Mouse (Mus musculus): ENCODE measurements around the gene Yap1. TPM values are rescaled to one million over a fixed set of nuclear protein-coding genes. Genes with fewer than 3 reads are reported as not detected.
"Not testable (repeated sequence)": the region's sequence is repeated elsewhere in the genome, so short reads cannot be mapped to it uniquely, and the experiment has no call there.

The Yap1 gene
- polyA plus RNA-seq, 1 experiment from 2014 or later = 69.5 TPM

- Histone ChIP-seq H3K36me3 (no peaks in the 10 kb centered on the region), H3K4me2 (peak overlapping the region; percentile 46), H3K9ac (replicated peaks) (no peak overlapping the region), H3K4me3 (replicated peaks) (0 out of 2 replicates have a peak overlapping the region, but pooled peaks have one; percentile 12), H3K27ac (no peak overlapping the region; the same call in none of the 2 replicates), H3K9me3 (no peaks in the 10 kb centered on the region), H3K27me3 (no peaks in the 10 kb centered on the region), H3K4me1 (replicated peaks) (peaks cover 10% of the 10 kb centered on the region; the same call in 1 of the 2 replicates)
- ATAC-seq (ENCODE audit: insufficient number of reproducible peaks, insufficient read depth, low FRiP score, low TSS enrichment, low read depth) = peak; percentile 86
- WGBS = 5% methylated on average over 11 of the region's 11 CpGs
Observed at GRCm38 (mm10) chr9:7914487-7914886, 89.9 kb downstream of the Yap1 start.

GRCm38 (mm10) chr9:7913953-7914352 lies 90.4 kb downstream of the Yap1 start:
- H3K36me3 ChIP-seq = no peaks in the 10 kb centered on the region
- H3K27me3 ChIP-seq = no peaks in the 10 kb centered on the region
- no peak overlapping the region for H3K9ac ChIP-seq (replicated peaks)
- H3K9me3 ChIP-seq = no peaks in the 10 kb centered on the region
- H3K4me1 ChIP-seq (replicated peaks) = peaks cover 10% of the 10 kb centered on the region; the same call in 1 of the 2 replicates
- WGBS = 53% methylated on average over 19 of the region's 19 CpGs
- ATAC-seq (ENCODE audit: insufficient number of reproducible peaks, insufficient read depth, low FRiP score, low TSS enrichment, low read depth) = peak; percentile 28; the same call in 1 of the 2 replicates
- H3K27ac ChIP-seq = no peak overlapping the region; the same call in 1 of the 2 replicates
- H3K4me3 ChIP-seq (replicated peaks) = 0 out of 2 replicates have a peak overlapping the region, but pooled peaks have one; percentile 12
- H3K4me2 ChIP-seq = peak overlapping the region; percentile 46

- no peak for ATAC-seq (ENCODE audit: insufficient number of reproducible peaks, insufficient read depth, low FRiP score, low TSS enrichment, low read depth)
- WGBS = 83% methylated on average over 2 of the region's 2 CpGs
- H3K4me2 ChIP-seq = no peak overlapping the region
- peaks cover 18% of the 10 kb centered on the region for H3K4me1 ChIP-seq (replicated peaks)
- H3K9ac ChIP-seq (replicated peaks) = no peak overlapping the region
- H3K4me3 ChIP-seq (replicated peaks) = no peak overlapping the region
- no peak overlapping the region for H3K27ac ChIP-seq
- no peaks in the 10 kb centered on the region for H3K36me3 ChIP-seq
- no peaks in the 10 kb centered on the region for H3K9me3 ChIP-seq
- H3K27me3 ChIP-seq = no peaks in the 10 kb centered on the region
Observed at GRCm38 (mm10) chr9:7907351-7907985, 96.9 kb downstream of the Yap1 start.

GRCm38 (mm10) chr9:7906564-7906963 lies 97.8 kb downstream of the Yap1 start:
- no peak for ATAC-seq (ENCODE audit: insufficient number of reproducible peaks, insufficient read depth, low FRiP score, low TSS enrichment, low read depth)
- no peaks in the 10 kb centered on the region for H3K36me3 ChIP-seq
- H3K4me1 ChIP-seq (replicated peaks) = peaks cover 24% of the 10 kb centered on the region
- H3K27ac ChIP-seq = no peak overlapping the region
- WGBS = 87% methylated on average over 1 of the region's 1 CpGs
- no peaks in the 10 kb centered on the region for H3K27me3 ChIP-seq
- no peak overlapping the region for H3K4me2 ChIP-seq
- H3K9me3 ChIP-seq = no peaks in the 10 kb centered on the region
- H3K4me3 ChIP-seq (replicated peaks) = no peak overlapping the region
- no peak overlapping the region for H3K9ac ChIP-seq (replicated peaks)

GRCm38 (mm10) chr9:7903825-7904224 lies 100.6 kb downstream of the Yap1 start:
- Histone ChIP-seq H3K4me2 (no peak overlapping the region), H3K36me3 (no peaks in the 10 kb centered on the region), H3K27me3 (no peaks in the 10 kb centered on the region), H3K4me3 (replicated peaks) (no peak overlapping the region), H3K9ac (replicated peaks) (no peak overlapping the region), H3K4me1 (replicated peaks) (peaks cover 24% of the 10 kb centered on the region), H3K9me3 (no peaks in the 10 kb centered on the region), H3K27ac (peak overlapping the region; percentile 37; the same call in 1 of the 2 replicates)
- ATAC-seq (ENCODE audit: insufficient number of reproducible peaks, insufficient read depth, low FRiP score, low TSS enrichment, low read depth) = no peak
- WGBS = 37% methylated on average over 5 of the region's 5 CpGs

- ATAC-seq (ENCODE audit: insufficient number of reproducible peaks, insufficient read depth, low FRiP score, low TSS enrichment, low read depth) = no peak
Observed at GRCm38 (mm10) chr9:7903262-7903661, 101.1 kb downstream of the Yap1 start.

GRCm38 (mm10) chr9:7902311-7902710 lies 102.1 kb downstream of the Yap1 start:
- no peaks in the 10 kb centered on the region for H3K36me3 ChIP-seq
- WGBS = 3% methylated on average over 7 of the region's 7 CpGs
- peak overlapping the region; percentile 45; the same call in 1 of the 2 replicates for H3K27ac ChIP-seq
- peaks cover 24% of the 10 kb centered on the region for H3K4me1 ChIP-seq (replicated peaks)
- peak; percentile 69; the same call in 1 of the 2 replicates for ATAC-seq (ENCODE audit: insufficient number of reproducible peaks, insufficient read depth, low FRiP score, low TSS enrichment, low read depth)
- H3K9ac ChIP-seq (replicated peaks) = no peak overlapping the region
- no peaks in the 10 kb centered on the region for H3K27me3 ChIP-seq
- H3K9me3 ChIP-seq = no peaks in the 10 kb centered on the region
- H3K4me2 ChIP-seq = peak overlapping the region; percentile 26
- H3K4me3 ChIP-seq (replicated peaks) = no peak overlapping the region

More at GRCm38 (mm10) chr9:7903262-7903661, 101.1 kb downstream of the Yap1 start:
- WGBS = 42% methylated on average over 2 of the region's 2 CpGs
- Histone ChIP-seq H3K4me3 (replicated peaks) (no peak overlapping the region), H3K27ac (peak overlapping the region; percentile 37; the same call in 1 of the 2 replicates), H3K9ac (replicated peaks) (no peak overlapping the region), H3K4me2 (no peak overlapping the region), H3K36me3 (no peaks in the 10 kb centered on the region), H3K4me1 (replicated peaks) (peaks cover 24% of the 10 kb centered on the region), H3K27me3 (no peaks in the 10 kb centered on the region), H3K9me3 (no peaks in the 10 kb centered on the region)

- Histone ChIP-seq H3K27ac (no peak overlapping the region), H3K4me2 (no peak overlapping the region), H3K4me1 (replicated peaks) (peaks cover 24% of the 10 kb centered on the region), H3K9ac (replicated peaks) (no peak overlapping the region), H3K4me3 (replicated peaks) (no peak overlapping the region), H3K9me3 (no peaks in the 10 kb centered on the region), H3K27me3 (no peaks in the 10 kb centered on the region), H3K36me3 (no peaks in the 10 kb centered on the region)
- WGBS = 88% methylated on average over 8 of the region's 8 CpGs
- no peak for ATAC-seq (ENCODE audit: insufficient number of reproducible peaks, insufficient read depth, low FRiP score, low TSS enrichment, low read depth)
Observed at GRCm38 (mm10) chr9:7900965-7901364, 103.4 kb downstream of the Yap1 start.

- H3K4me1 ChIP-seq (replicated peaks) = peaks cover 6% of the 10 kb centered on the region
- no peak for ATAC-seq (ENCODE audit: insufficient number of reproducible peaks, insufficient read depth, low FRiP score, low TSS enrichment, low read depth)
- H3K9me3 ChIP-seq = no peaks in the 10 kb centered on the region
- H3K36me3 ChIP-seq = no peaks in the 10 kb centered on the region
- no peaks in the 10 kb centered on the region for H3K27me3 ChIP-seq
- H3K4me2 ChIP-seq = no peak overlapping the region
- WGBS = 0% methylated on average over 3 of the region's 3 CpGs
- no peak overlapping the region for H3K27ac ChIP-seq
- H3K4me3 ChIP-seq (replicated peaks) = no peak overlapping the region
- no peak overlapping the region for H3K9ac ChIP-seq (replicated peaks)
Observed at GRCm38 (mm10) chr9:7897502-7897901, 106.9 kb downstream of the Yap1 start.

- not testable (repeated sequence) for H3K9ac ChIP-seq (replicated peaks); H3K4me2 ChIP-seq; H3K36me3 ChIP-seq; H3K9me3 ChIP-seq; H3K4me3 ChIP-seq (replicated peaks); H3K27me3 ChIP-seq; ATAC-seq (ENCODE audit: insufficient number of reproducible peaks, insufficient read depth, low FRiP score, low TSS enrichment, low read depth); H3K27ac ChIP-seq; H3K4me1 ChIP-seq (replicated peaks)
- WGBS = 91% methylated on average over 1 of the region's 1 CpGs
Observed at GRCm38 (mm10) chr9:7891796-7892195, 112.6 kb downstream of the Yap1 start.

- Histone ChIP-seq H3K27ac (no peak overlapping the region), H3K9me3 (0 out of 2 replicates have a peak, but pooled peaks cover 4% of the 10 kb centered on the region), H3K4me1 (replicated peaks) (no peaks in the 10 kb centered on the region), H3K9ac (replicated peaks) (no peak overlapping the region), H3K36me3 (no peaks in the 10 kb centered on the region), H3K4me3 (replicated peaks) (no peak overlapping the region), H3K4me2 (no peak overlapping the region), H3K27me3 (no peaks in the 10 kb centered on the region)
- WGBS = 70% methylated on average over 1 of the region's 1 CpGs
- ATAC-seq (ENCODE audit: insufficient number of reproducible peaks, insufficient read depth, low FRiP score, low TSS enrichment, low read depth) = no peak
Observed at GRCm38 (mm10) chr9:7891177-7891576, 113.2 kb downstream of the Yap1 start.

GRCm38 (mm10) chr9:7884346-7884745 lies 120.0 kb downstream of the Yap1 start:
- no peak overlapping the region for H3K4me3 ChIP-seq (replicated peaks)
- H3K27ac ChIP-seq = no peak overlapping the region
- ATAC-seq (ENCODE audit: insufficient number of reproducible peaks, insufficient read depth, low FRiP score, low TSS enrichment, low read depth) = no peak
- peaks cover 5% of the 10 kb centered on the region; the same call in 1 of the 2 replicates for H3K9me3 ChIP-seq
- no peaks in the 10 kb centered on the region for H3K36me3 ChIP-seq
- H3K4me1 ChIP-seq (replicated peaks) = no peaks in the 10 kb centered on the region
- H3K27me3 ChIP-seq = no peaks in the 10 kb centered on the region
- no peak overlapping the region for H3K4me2 ChIP-seq
- WGBS = 93% methylated on average over 3 of the region's 3 CpGs
- H3K9ac ChIP-seq (replicated peaks) = no peak overlapping the region

Data from limb, embryonic 12.5 days (tissue).